ENCODE assay signal across 15 mouse cellular contexts in the genomic region with DNA sequence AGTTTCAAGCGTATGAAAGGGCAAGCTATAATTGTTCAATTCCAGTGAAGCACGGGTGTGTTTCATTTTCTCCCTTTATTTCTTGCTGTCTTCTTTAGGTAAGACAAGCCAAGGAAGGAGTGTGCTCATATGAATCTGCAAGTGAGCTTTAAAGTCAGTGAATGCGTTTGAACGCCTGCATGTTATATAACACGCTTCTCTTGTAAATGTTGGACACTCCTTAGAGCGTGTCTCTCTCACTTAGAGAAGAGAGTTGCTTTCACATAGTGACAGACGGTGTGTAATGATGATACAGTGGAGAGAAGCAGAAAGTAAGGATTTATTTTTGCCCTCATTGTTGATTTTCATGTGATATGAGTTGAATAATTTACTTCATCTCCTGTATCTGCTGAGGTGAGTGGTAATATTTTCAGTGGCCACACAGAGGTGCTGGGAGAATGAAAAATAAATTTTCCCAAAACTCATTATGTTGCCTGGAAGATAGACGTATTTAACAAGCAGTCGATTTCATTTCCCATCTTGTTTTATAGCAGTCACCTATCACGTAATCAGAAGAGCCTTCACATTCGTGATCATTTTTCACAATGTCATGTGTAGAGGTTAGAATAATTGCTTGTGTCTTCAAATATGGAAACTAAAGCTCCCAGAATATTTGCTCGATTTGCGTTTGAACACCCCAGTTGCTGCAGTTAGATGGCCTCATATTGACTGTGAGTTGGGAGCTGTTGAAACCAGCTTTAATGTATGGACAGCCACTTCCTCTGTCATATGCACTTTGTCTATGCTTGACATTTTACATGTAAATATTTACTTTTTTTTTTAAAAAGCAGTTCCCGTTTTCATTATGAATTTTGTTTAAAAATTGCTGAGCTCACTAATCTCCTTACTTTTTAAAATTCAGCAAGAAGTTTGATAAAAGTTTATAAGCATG.
DNase-seq lines count a peak whose midpoint lies in the region; ATAC-seq and TF ChIP-seq lines count a peak whose summit lies in the region.
"Had no signal": no experiment of that assay in that cellular context is flagged by ENCODE, and none has a peak within 500 bp of the region (broad histone marks: within the 10 kb centered on the region; RNA-seq: fewer than 3 reads in every experiment).

No protein-coding gene starts in this region.

- peak overlapping the region; percentile 49; the same call in 1 of the 2 replicates for H3K27ac ChIP-seq in embryonic facial prominence, embryonic 13.5 days
- H3K27ac ChIP-seq in embryonic facial prominence, embryonic 10.5 days (replicated peaks), result no peak overlapping the region
- peak overlapping the region; percentile 60 for H3K27ac ChIP-seq in kidney, embryonic 15.5 days
- no peak overlapping the region for H3K27ac ChIP-seq in lung, postnatal 0 days (ENCODE audit: low read length)
- peak overlapping the region; percentile 83 for H3K27ac ChIP-seq in stomach, embryonic 16.5 days (ENCODE audit: low read length)
- H3K27ac ChIP-seq: limb, embryonic 12.5 days had no signal

- peak; percentile 56 for TF ChIP-seq CTCF in lung, postnatal 0 days (IDR thresholded peaks at IDR 0.05)

- no peak overlapping the region for H3K4me2 ChIP-seq in embryonic facial prominence, embryonic 13.5 days
- no peak overlapping the region for H3K4me2 ChIP-seq in kidney, embryonic 15.5 days
- H3K4me2 ChIP-seq in lung, postnatal 0 days (replicated peaks; ENCODE audit: low read depth, low read length), result peak overlapping the region; percentile 8; the same call in 1 of the 2 replicates
- H3K4me2 ChIP-seq in stomach, embryonic 16.5 days (ENCODE audit: low read depth, low read length), result peak overlapping the region; percentile 20; the same call in 1 of the 2 replicates
- H3K4me2 ChIP-seq: heart, embryonic 11.5 days; limb, embryonic 12.5 days; midbrain, embryonic 11.5 days had no signal

- ATAC-seq in embryonic facial prominence, embryonic 13.5 days (ENCODE audit: insufficient number of reproducible peaks, insufficient read depth, low FRiP score, low TSS enrichment, low read depth), result no peak
- ATAC-seq in kidney, embryonic 15.5 days (replicated peaks; ENCODE audit: low FRiP score), result no peak
- ATAC-seq in lung, postnatal 0 days, result no peak
- ATAC-seq in stomach, embryonic 16.5 days (ENCODE audit: insufficient read depth, low FRiP score), result peak; percentile 51; the same call in 1 of the 2 replicates

- no peaks in the 10 kb centered on the region for H3K27me3 ChIP-seq in embryonic facial prominence, embryonic 13.5 days
- no peaks in the 10 kb centered on the region for H3K27me3 ChIP-seq in embryonic facial prominence, embryonic 10.5 days (replicated peaks; ENCODE audit: low read depth, poor library complexity, severe bottlenecking)
- H3K27me3 ChIP-seq in kidney, embryonic 15.5 days, result no peaks in the 10 kb centered on the region
- H3K27me3 ChIP-seq in lung, postnatal 0 days (replicated peaks; ENCODE audit: insufficient read depth, low read length), result no peaks in the 10 kb centered on the region
- H3K27me3 ChIP-seq in stomach, embryonic 16.5 days (ENCODE audit: control insufficient read depth, insufficient read depth, low read length), result no peaks in the 10 kb centered on the region
- H3K27me3 ChIP-seq: limb, embryonic 12.5 days had no signal

- TF ChIP-seq EP300 in lung, postnatal 0 days (IDR thresholded peaks at IDR 0.05), result no peak

- H3K36me3 ChIP-seq in embryonic facial prominence, embryonic 13.5 days, result no peaks in the 10 kb centered on the region
- peaks cover 6% of the 10 kb centered on the region; the same call in 1 of the 2 replicates for H3K36me3 ChIP-seq in embryonic facial prominence, embryonic 10.5 days (replicated peaks)
- no peaks in the 10 kb centered on the region for H3K36me3 ChIP-seq in kidney, embryonic 15.5 days
- no peaks in the 10 kb centered on the region for H3K36me3 ChIP-seq in lung, postnatal 0 days (ENCODE audit: insufficient read depth, low read length)
- no peaks in the 10 kb centered on the region for H3K36me3 ChIP-seq in stomach, embryonic 16.5 days (ENCODE audit: control insufficient read depth, insufficient read depth, low read length)
- H3K36me3 ChIP-seq: limb, embryonic 12.5 days had no signal

- no peak for DNase-seq in embryonic facial prominence, embryonic 10.5 days (ENCODE audit: low spot score)
- no peak for DNase-seq in kidney, postnatal 10 days
- DNase-seq in lung, postnatal 0 days (ENCODE audit: low spot score), result peak; percentile 47
- DNase-seq in lung, postnatal 10 days, result no peak
- no peak for DNase-seq in cerebellum, adult 11-12 months
- DNase-seq: kidney, adult 8-10 months; lung, postnatal 14 days; right cerebral cortex, postnatal 4 days; thymus, postnatal 36 days had no signal

- no peak overlapping the region for H3K9ac ChIP-seq in embryonic facial prominence, embryonic 13.5 days
- no peak overlapping the region for H3K9ac ChIP-seq in kidney, embryonic 15.5 days
- H3K9ac ChIP-seq in lung, postnatal 0 days (replicated peaks; ENCODE audit: low read depth), result no peak overlapping the region
- no peak overlapping the region for H3K9ac ChIP-seq in stomach, embryonic 16.5 days (ENCODE audit: low read length)
- H3K9ac ChIP-seq: limb, embryonic 12.5 days had no signal

- peaks cover 30% of the 10 kb centered on the region for H3K4me1 ChIP-seq in embryonic facial prominence, embryonic 13.5 days
- peaks cover 43% of the 10 kb centered on the region for H3K4me1 ChIP-seq in embryonic facial prominence, embryonic 10.5 days
- peaks cover 17% of the 10 kb centered on the region for H3K4me1 ChIP-seq in kidney, embryonic 15.5 days
- no peaks in the 10 kb centered on the region for H3K4me1 ChIP-seq in lung, postnatal 0 days (ENCODE audit: insufficient read depth, low read depth, low read length)
- peaks cover 4% of the 10 kb centered on the region for H3K4me1 ChIP-seq in stomach, embryonic 16.5 days (ENCODE audit: control insufficient read depth, insufficient read depth, low read length)

- 68% methylated on average over 14 of the region's 14 CpGs for WGBS in embryonic facial prominence, embryonic 13.5 days
- WGBS in embryonic facial prominence, embryonic 10.5 days, result 84% methylated on average over 14 of the region's 14 CpGs
- 66% methylated on average over 14 of the region's 14 CpGs for WGBS in kidney, embryonic 15.5 days
- 41% methylated on average over 14 of the region's 14 CpGs for WGBS in lung, postnatal 0 days
- WGBS in stomach, embryonic 16.5 days, result 34% methylated on average over 14 of the region's 14 CpGs

- H3K9me3 ChIP-seq in embryonic facial prominence, embryonic 13.5 days, result no peaks in the 10 kb centered on the region
- peaks cover 7% of the 10 kb centered on the region for H3K9me3 ChIP-seq in embryonic facial prominence, embryonic 10.5 days
- H3K9me3 ChIP-seq in kidney, embryonic 15.5 days (replicated peaks), result no peaks in the 10 kb centered on the region
- H3K9me3 ChIP-seq in lung, postnatal 0 days (ENCODE audit: low read length), result no peaks in the 10 kb centered on the region
- no peaks in the 10 kb centered on the region for H3K9me3 ChIP-seq in stomach, embryonic 16.5 days (replicated peaks; ENCODE audit: control insufficient read depth, low read length)

- H3K4me3 ChIP-seq in embryonic facial prominence, embryonic 13.5 days, result no peak overlapping the region
- no peak overlapping the region for H3K4me3 ChIP-seq in embryonic facial prominence, embryonic 10.5 days
- no peak overlapping the region for H3K4me3 ChIP-seq in kidney, embryonic 15.5 days (replicated peaks)
- no peak overlapping the region for H3K4me3 ChIP-seq in lung, postnatal 0 days (ENCODE audit: low read depth, low read length)
- H3K4me3 ChIP-seq in stomach, embryonic 16.5 days (replicated peaks; ENCODE audit: low read length), result no peak overlapping the region
- H3K4me3 ChIP-seq: limb, embryonic 12.5 days had no signal

Comparison
In these comparisons a context has a peak if more than half of its experiments do, and no peak if none do; other contexts are left out.
1. H3K27ac ChIP-seq: peak in embryonic facial prominence, embryonic 13.5 days (single experiment), kidney, embryonic 15.5 days (single experiment) and stomach, embryonic 16.5 days (single experiment); none in embryonic facial prominence, embryonic 10.5 days (single experiment) and lung, postnatal 0 days (single experiment).
2. H3K4me2 ChIP-seq: peak in lung, postnatal 0 days (single experiment) and stomach, embryonic 16.5 days (single experiment); none in embryonic facial prominence, embryonic 13.5 days (single experiment) and kidney, embryonic 15.5 days (single experiment).